Mouse (Mus musculus) liver, embryonic 14.5 days (tissue): Measurements from ENCODE around the gene Fgf13.

ENCODE experiments used
- CTCF ChIP-seq: IDR thresholded peaks from 2 replicates; pipeline ENCODE4 v1.5.1; 2016; ENCODE audit warnings: antibody characterized with exemption, low read depth, control low read depth
- EP300 ChIP-seq: IDR thresholded peaks from 2 replicates; pipeline ENCODE4 v1.6.1; 2016; ENCODE audit warnings: antibody characterized with exemption, low read depth

GRCm38 (mm10) chrX:59243176-59243575, 324.7 kb downstream of the Fgf13 start:
- TF ChIP-seq CTCF: no peak
- TF ChIP-seq EP300: no peak
